Mouse (Mus musculus) heart, adult 2 months (tissue): Measurements from ENCODE around the gene Gm10271.

Experiments used
- CTCF ChIP-seq: fragments of 200-600 bp; IDR thresholded peaks from 2 replicates; pipeline ENCODE4 v1.8.1; 2022; ENCODE audit warnings: antibody characterized with exemption, mild to moderate bottlenecking, moderate library complexity
- POLR2A ChIP-seq: fragments of 200-500 bp; IDR thresholded peaks from 2 replicates; pipeline ENCODE4 v1.6.1; 2011; ENCODE audit warnings: mild to moderate bottlenecking, low read depth, low read length, control low read depth; ENCODE audit not compliant: insufficient read depth

- TF ChIP-seq POLR2A (no peak), CTCF (no peak)
These were observed 37.3 kb upstream of the Gm10271 start for GRCm38 (mm10) chr10:117009691-117010090.
